ENCODE assay signal across 8 mouse cellular contexts in genomic region chr17:69382511-69383100, GRCm38 (mm10). TPM values are rescaled to one million over a fixed set of nuclear protein-coding genes. Genes with fewer than 3 reads are reported as not detected.
DNase-seq lines count a peak whose midpoint lies in the region; ATAC-seq and TF ChIP-seq lines count a peak whose summit lies in the region.

Gene Zbtb14, plus strand, starts transcription at chr17:69383050.

- peak within 1 kb of the TSS; percentile 100 for H3K27ac ChIP-seq in heart, embryonic 12.5 days (ENCODE audit: poor library complexity, severe bottlenecking)
- peak within 1 kb of the TSS; percentile 100 for H3K27ac ChIP-seq in kidney, postnatal 0 days
- H3K27ac ChIP-seq in liver, embryonic 11.5 days (ENCODE audit: low read depth, low read length): peak within 1 kb of the TSS; percentile 100
- peak within 1 kb of the TSS; percentile 100 for H3K27ac ChIP-seq in stomach, embryonic 14.5 days (ENCODE audit: low read length)

- peak; percentile 87 for ATAC-seq in erythroid progenitor cell, adult 5-6 weeks (replicated peaks; ENCODE audit: low FRiP score, poor library complexity, severe bottlenecking)
- ATAC-seq in heart, embryonic 12.5 days (ENCODE audit: insufficient number of reproducible peaks, low FRiP score): peak; percentile 91
- ATAC-seq in kidney, postnatal 0 days (replicated peaks; ENCODE audit: low FRiP score, low read depth): peak; percentile 96
- peak; percentile 90 for ATAC-seq in liver, embryonic 11.5 days (replicated peaks; ENCODE audit: low FRiP score)
- peak; percentile 93 for ATAC-seq in stomach, embryonic 14.5 days (ENCODE audit: insufficient number of reproducible peaks, insufficient read depth, low FRiP score, low read depth)

- H3K9me3 ChIP-seq in heart, embryonic 12.5 days (replicated peaks): no peaks in the 10 kb centered on the region
- H3K9me3 ChIP-seq in kidney, postnatal 0 days (replicated peaks; ENCODE audit: low read length): no peaks in the 10 kb centered on the region
- H3K9me3 ChIP-seq in liver, embryonic 11.5 days (ENCODE audit: control insufficient read depth, low read length): no peaks in the 10 kb centered on the region
- no peaks in the 10 kb centered on the region for H3K9me3 ChIP-seq in stomach, embryonic 14.5 days (ENCODE audit: control insufficient read depth, low read depth, low read length)

- H3K9ac ChIP-seq in heart, embryonic 12.5 days: peak within 1 kb of the TSS; percentile 91
- peak within 1 kb of the TSS; percentile 98 for H3K9ac ChIP-seq in kidney, postnatal 0 days (ENCODE audit: low read depth, low read length)
- H3K9ac ChIP-seq in liver, embryonic 11.5 days (ENCODE audit: low read depth, low read length): peak within 1 kb of the TSS; percentile 97
- peak within 1 kb of the TSS; percentile 90 for H3K9ac ChIP-seq in stomach, embryonic 14.5 days (replicated peaks; ENCODE audit: low read depth, low read length)

- H3K36me3 ChIP-seq in heart, embryonic 12.5 days: peaks cover 8% of the 10 kb centered on the region
- peaks cover 4% of the 10 kb centered on the region; the same call in 1 of the 2 replicates for H3K36me3 ChIP-seq in kidney, postnatal 0 days (ENCODE audit: insufficient read depth, low read length)
- peaks cover 8% of the 10 kb centered on the region for H3K36me3 ChIP-seq in liver, embryonic 11.5 days (ENCODE audit: control insufficient read depth, insufficient read depth, low read length)
- H3K36me3 ChIP-seq in stomach, embryonic 14.5 days (ENCODE audit: control insufficient read depth, insufficient read depth, low read length): peaks cover 4% of the 10 kb centered on the region

- TF ChIP-seq CTCF in kidney, postnatal 0 days (IDR thresholded peaks at IDR 0.05; ENCODE audit: low read depth): peak; percentile 50

- H3K27me3 ChIP-seq in heart, embryonic 12.5 days (replicated peaks): no peaks in the 10 kb centered on the region
- no peaks in the 10 kb centered on the region for H3K27me3 ChIP-seq in kidney, postnatal 0 days (ENCODE audit: insufficient read depth, low read length)
- no peaks in the 10 kb centered on the region for H3K27me3 ChIP-seq in liver, embryonic 11.5 days (replicated peaks; ENCODE audit: control insufficient read depth, insufficient read depth, low read length)
- no peaks in the 10 kb centered on the region for H3K27me3 ChIP-seq in stomach, embryonic 14.5 days (ENCODE audit: control insufficient read depth, insufficient read depth, low read length)

- WGBS in heart, embryonic 12.5 days: under 1% methylated on average over 62 of the region's 72 CpGs
- under 1% methylated on average over 53 of the region's 72 CpGs for WGBS in kidney, postnatal 0 days
- 0% methylated on average over 52 of the region's 72 CpGs for WGBS in liver, embryonic 11.5 days
- under 1% methylated on average over 53 of the region's 72 CpGs for WGBS in stomach, embryonic 14.5 days

- H3K4me1 ChIP-seq in heart, embryonic 12.5 days (replicated peaks): peaks cover 14% of the 10 kb centered on the region
- H3K4me1 ChIP-seq in kidney, postnatal 0 days (replicated peaks; ENCODE audit: insufficient read depth, low read length): no peaks in the 10 kb centered on the region
- H3K4me1 ChIP-seq in liver, embryonic 11.5 days (replicated peaks; ENCODE audit: control insufficient read depth, insufficient read depth, low read length): peaks cover 13% of the 10 kb centered on the region
- peaks cover 10% of the 10 kb centered on the region for H3K4me1 ChIP-seq in stomach, embryonic 14.5 days (ENCODE audit: control insufficient read depth, insufficient read depth, low read length)

- H3K4me3 ChIP-seq in heart, embryonic 12.5 days: peak within 1 kb of the TSS; percentile 95
- peak within 1 kb of the TSS; percentile 89 for H3K4me3 ChIP-seq in kidney, postnatal 0 days (replicated peaks; ENCODE audit: low read depth, low read length)
- H3K4me3 ChIP-seq in liver, embryonic 11.5 days (ENCODE audit: low read depth, low read length): peak within 1 kb of the TSS; percentile 86
- H3K4me3 ChIP-seq in stomach, embryonic 14.5 days (ENCODE audit: low read depth, low read length): peak within 1 kb of the TSS; percentile 69

- DNase-seq in CD4-positive helper T cell, adult 2 months (ENCODE audit: low read depth, low spot score): peak; percentile 96
- DNase-seq in brain, embryonic 18.5 days (ENCODE audit: low read depth, low spot score): peak; percentile 89
- DNase-seq in kidney, postnatal 0 days (ENCODE audit: low spot score): peak; percentile 98
- peak; percentile 96 for DNase-seq in liver, embryonic 11.5 days (ENCODE audit: low spot score)
- peak; percentile 95 for DNase-seq in naive thymus-derived CD4-positive, alpha-beta T cell, adult 2 months (ENCODE audit: low read depth)

- H3K4me2 ChIP-seq in heart, embryonic 12.5 days: peak within 1 kb of the TSS; percentile 79
- peak within 1 kb of the TSS; percentile 61 for H3K4me2 ChIP-seq in kidney, postnatal 0 days (ENCODE audit: low read length)
- peak within 1 kb of the TSS; percentile 96 for H3K4me2 ChIP-seq in liver, embryonic 11.5 days
- H3K4me2 ChIP-seq in stomach, embryonic 14.5 days (replicated peaks; ENCODE audit: low read depth, low read length): peak within 1 kb of the TSS; percentile 84

RNA-seq across cellular contexts. Expression of gene Zbtb14, which starts in this region (rescaled TPM):
- total RNA-seq in erythroid progenitor cell, adult 5-6 weeks (2015; ENCODE audit: low replicate concordance): 20.5 and 25.9 TPM in 2 replicates
- total RNA-seq in erythroid progenitor cell, adult 5-6 weeks (2017; ENCODE audit: low replicate concordance): 26.8 and 28.1 TPM in 2 replicates
- polyA plus RNA-seq in heart, embryonic 12.5 days (2016; fragmentation: Nextera tagmentation; extraction: Ambion mirVana): 15.9 and 16.5 TPM in 2 replicates
- 17.0 and 20.1 TPM in 2 replicates for polyA plus RNA-seq in kidney, postnatal 0 days (2015; fragmentation: Nextera tagmentation; extraction: Ambion mirVana)
- 19.5 and 21.4 TPM in 2 replicates for polyA plus RNA-seq in liver, embryonic 11.5 days (2014; fragmentation: Nextera tagmentation; extraction: Ambion mirVana)
- polyA plus RNA-seq in stomach, embryonic 14.5 days (2014; fragmentation: Nextera tagmentation; extraction: Ambion mirVana): 19.8 and 20.0 TPM in 2 replicates

Comparison
In these comparisons a context has a peak if more than half of its experiments do, and no peak if none do; other contexts are left out.
1. Peak in every context shown above with its lines: DNase-seq, ATAC-seq, H3K4me3 ChIP-seq and H3K27ac ChIP-seq.